In genomic region chr19:5647791-5648190, GRCm38 (mm10) we compare ENCODE assay signal across 10 mouse cellular contexts. TPM values are rescaled to one million over a fixed set of nuclear protein-coding genes. Genes with fewer than 3 reads are reported as not detected.
DNase-seq lines count a peak whose midpoint lies in the region; ATAC-seq and TF ChIP-seq lines count a peak whose summit lies in the region.
"Had no signal": no experiment of that assay in that cellular context is flagged by ENCODE, and none has a peak within 500 bp of the region (broad histone marks: within the 10 kb centered on the region; RNA-seq: fewer than 3 reads in every experiment).

No protein-coding gene starts in this region.

- H3K4me1 ChIP-seq in heart, embryonic 15.5 days (replicated peaks): peaks cover 21% of the 10 kb centered on the region
- peaks cover 9% of the 10 kb centered on the region for H3K4me1 ChIP-seq in neural tube, embryonic 11.5 days (ENCODE audit: control insufficient read depth, insufficient read depth, low read length)
- H3K4me1 ChIP-seq in limb, embryonic 12.5 days (replicated peaks): peaks cover 16% of the 10 kb centered on the region; the same call in 1 of the 2 replicates
- no peaks in the 10 kb centered on the region for H3K4me1 ChIP-seq in stomach, postnatal 0 days (replicated peaks; ENCODE audit: control insufficient read depth, insufficient read depth)

- no peak for DNase-seq in heart, adult 9 months (ENCODE audit: low spot score in 2 of 2)
- no peak for DNase-seq in neural tube, embryonic 11.5 days (ENCODE audit: low spot score)
- no peak for DNase-seq in neural tube, embryonic 10.5 days (ENCODE audit: extremely low spot score, low spot score)
- no peak for DNase-seq in stomach, postnatal 0 days (ENCODE audit: low spot score)
- no peak for DNase-seq in ovary, adult 18-20 months (ENCODE audit: low spot score)
- no peak for DNase-seq in adrenal gland, postnatal 14 days
- DNase-seq: cerebellum, adult 9-10 months; kidney, adult 18-20 months had no signal

- no peak overlapping the region for H3K9ac ChIP-seq in heart, embryonic 15.5 days
- H3K9ac ChIP-seq in neural tube, embryonic 11.5 days (ENCODE audit: low read length): peak overlapping the region; percentile 41; the same call in 1 of the 2 replicates
- 0 out of 2 replicates have a peak overlapping the region, but pooled peaks have one; percentile 0 for H3K9ac ChIP-seq in limb, embryonic 12.5 days (replicated peaks)
- H3K9ac ChIP-seq in stomach, postnatal 0 days (ENCODE audit: low read length): no peak overlapping the region; the same call in 1 of the 2 replicates

- H3K27ac ChIP-seq in heart, embryonic 15.5 days: peak overlapping the region; percentile 86
- H3K27ac ChIP-seq in neural tube, embryonic 11.5 days (ENCODE audit: low read depth, low read length): no peak overlapping the region
- peak overlapping the region; percentile 89; the same call in 1 of the 2 replicates for H3K27ac ChIP-seq in limb, embryonic 12.5 days
- peak overlapping the region; percentile 87 for H3K27ac ChIP-seq in stomach, postnatal 0 days (replicated peaks)

- no peaks in the 10 kb centered on the region for H3K9me3 ChIP-seq in heart, embryonic 15.5 days (replicated peaks)
- H3K9me3 ChIP-seq in neural tube, embryonic 11.5 days (ENCODE audit: control insufficient read depth, low read length): no peaks in the 10 kb centered on the region
- no peaks in the 10 kb centered on the region for H3K9me3 ChIP-seq in limb, embryonic 12.5 days
- H3K9me3 ChIP-seq in stomach, postnatal 0 days (ENCODE audit: control insufficient read depth, low read length): no peaks in the 10 kb centered on the region

- ATAC-seq in heart, embryonic 15.5 days (replicated peaks; ENCODE audit: insufficient number of reproducible peaks, insufficient read depth, low FRiP score, low read depth): no peak
- no peak for ATAC-seq in neural tube, embryonic 11.5 days (ENCODE audit: insufficient read depth, low FRiP score, low TSS enrichment)
- ATAC-seq in limb, embryonic 12.5 days (ENCODE audit: insufficient number of reproducible peaks, insufficient read depth, low FRiP score, low TSS enrichment, low read depth): no peak
- ATAC-seq in stomach, postnatal 0 days (ENCODE audit: low FRiP score, low TSS enrichment): no peak

- H3K4me2 ChIP-seq in heart, embryonic 15.5 days: no peak overlapping the region
- no peak overlapping the region for H3K4me2 ChIP-seq in neural tube, embryonic 11.5 days (ENCODE audit: low read depth)
- H3K4me2 ChIP-seq in limb, embryonic 12.5 days: no peak overlapping the region
- no peak overlapping the region for H3K4me2 ChIP-seq in stomach, postnatal 0 days (replicated peaks; ENCODE audit: low read depth)

- TF ChIP-seq CTCF in stomach, postnatal 0 days (IDR thresholded peaks at IDR 0.05; ENCODE audit: low read depth): no peak

- WGBS in heart, embryonic 15.5 days: 90% methylated on average over 6 of the region's 6 CpGs
- WGBS in neural tube, embryonic 11.5 days: 97% methylated on average over 6 of the region's 6 CpGs
- WGBS in limb, embryonic 12.5 days: 95% methylated on average over 6 of the region's 6 CpGs
- WGBS in stomach, postnatal 0 days: 91% methylated on average over 6 of the region's 6 CpGs

- no peak overlapping the region for H3K4me3 ChIP-seq in heart, embryonic 15.5 days
- H3K4me3 ChIP-seq in neural tube, embryonic 11.5 days (ENCODE audit: low read depth, low read length): no peak overlapping the region
- H3K4me3 ChIP-seq in limb, embryonic 12.5 days (replicated peaks): no peak overlapping the region
- H3K4me3 ChIP-seq in stomach, postnatal 0 days (ENCODE audit: low read depth, low read length): no peak overlapping the region

- H3K36me3 ChIP-seq in heart, embryonic 15.5 days: peaks cover 67% of the 10 kb centered on the region
- H3K36me3 ChIP-seq in neural tube, embryonic 11.5 days (ENCODE audit: control insufficient read depth, insufficient read depth, low read length): peaks cover 20% of the 10 kb centered on the region
- H3K36me3 ChIP-seq in limb, embryonic 12.5 days: peaks cover 75% of the 10 kb centered on the region
- peaks cover 34% of the 10 kb centered on the region for H3K36me3 ChIP-seq in stomach, postnatal 0 days (ENCODE audit: control insufficient read depth, insufficient read depth, low read length)

- TF ChIP-seq EP300 in stomach, postnatal 0 days (optimal IDR thresholded peaks at IDR 0.05): no peak

- no peaks in the 10 kb centered on the region for H3K27me3 ChIP-seq in heart, embryonic 15.5 days
- H3K27me3 ChIP-seq in neural tube, embryonic 11.5 days (ENCODE audit: control insufficient read depth, insufficient read depth, low read length): no peaks in the 10 kb centered on the region
- H3K27me3 ChIP-seq in limb, embryonic 12.5 days: no peaks in the 10 kb centered on the region
- no peaks in the 10 kb centered on the region for H3K27me3 ChIP-seq in stomach, postnatal 0 days (ENCODE audit: control insufficient read depth, insufficient read depth, low read length)

RNA-seq across cellular contexts. Expression of gene Rela, which starts 10.5 kb away (rescaled TPM):
- polyA plus RNA-seq in heart, embryonic 15.5 days (2015; fragmentation: Nextera tagmentation; extraction: Ambion mirVana): 33.2 and 46.7 TPM in 2 replicates
- polyA plus RNA-seq in neural tube, embryonic 11.5 days (2014; fragmentation: Nextera tagmentation; extraction: Ambion mirVana): 32.5 and 34.4 TPM in 2 replicates
- polyA plus RNA-seq in limb, embryonic 12.5 days (2016; fragmentation: Nextera tagmentation; extraction: Ambion mirVana): 44.7 and 45.9 TPM in 2 replicates
- 28.7 and 35.2 TPM in 2 replicates for polyA plus RNA-seq in stomach, postnatal 0 days (2015; fragmentation: Nextera tagmentation; extraction: Ambion mirVana)
- 60.7 and 65.1 TPM in 2 replicates for total RNA-seq in adrenal gland, postnatal 14 days (2021)

RNA-seq across cellular contexts. Expression of gene Sipa1, which starts 15.7 kb away (rescaled TPM):
- polyA plus RNA-seq in heart, embryonic 15.5 days (2015; fragmentation: Nextera tagmentation; extraction: Ambion mirVana): 20.6 and 33.5 TPM in 2 replicates
- 17.0 and 19.3 TPM in 2 replicates for polyA plus RNA-seq in neural tube, embryonic 11.5 days (2014; fragmentation: Nextera tagmentation; extraction: Ambion mirVana)
- polyA plus RNA-seq in limb, embryonic 12.5 days (2016; fragmentation: Nextera tagmentation; extraction: Ambion mirVana): 26.5 and 27.6 TPM in 2 replicates
- polyA plus RNA-seq in stomach, postnatal 0 days (2015; fragmentation: Nextera tagmentation; extraction: Ambion mirVana): 8.0 and 11.5 TPM in 2 replicates
- total RNA-seq in adrenal gland, postnatal 14 days (2021): 56.4 and 64.0 TPM in 2 replicates

RNA-seq across cellular contexts. Expression of gene Kat5, which starts 37.8 kb away (rescaled TPM):
- 29.6 and 35.3 TPM in 2 replicates for polyA plus RNA-seq in heart, embryonic 15.5 days (2015; fragmentation: Nextera tagmentation; extraction: Ambion mirVana)
- 36.3 and 36.5 TPM in 2 replicates for polyA plus RNA-seq in neural tube, embryonic 11.5 days (2014; fragmentation: Nextera tagmentation; extraction: Ambion mirVana)
- 56.3 and 60.1 TPM in 2 replicates for polyA plus RNA-seq in limb, embryonic 12.5 days (2016; fragmentation: Nextera tagmentation; extraction: Ambion mirVana)
- 31.8 and 37.9 TPM in 2 replicates for polyA plus RNA-seq in stomach, postnatal 0 days (2015; fragmentation: Nextera tagmentation; extraction: Ambion mirVana)
- total RNA-seq in adrenal gland, postnatal 14 days (2021): 54.8 and 62.0 TPM in 2 replicates

RNA-seq across cellular contexts. Expression of gene Map3k11, which starts 40.8 kb away (rescaled TPM):
- polyA plus RNA-seq in heart, embryonic 15.5 days (2015; fragmentation: Nextera tagmentation; extraction: Ambion mirVana): 23.7 and 29.6 TPM in 2 replicates
- polyA plus RNA-seq in neural tube, embryonic 11.5 days (2014; fragmentation: Nextera tagmentation; extraction: Ambion mirVana): 21.0 and 22.0 TPM in 2 replicates
- polyA plus RNA-seq in limb, embryonic 12.5 days (2016; fragmentation: Nextera tagmentation; extraction: Ambion mirVana): 19.4 and 19.6 TPM in 2 replicates
- polyA plus RNA-seq in stomach, postnatal 0 days (2015; fragmentation: Nextera tagmentation; extraction: Ambion mirVana): 14.0 and 16.5 TPM in 2 replicates
- total RNA-seq in adrenal gland, postnatal 14 days (2021): 50.4 and 51.2 TPM in 2 replicates

RNA-seq across cellular contexts. Expression of gene Pcnx3, which starts 40.9 kb away (rescaled TPM):
- polyA plus RNA-seq in heart, embryonic 15.5 days (2015; fragmentation: Nextera tagmentation; extraction: Ambion mirVana): 8.9 and 14.2 TPM in 2 replicates
- polyA plus RNA-seq in neural tube, embryonic 11.5 days (2014; fragmentation: Nextera tagmentation; extraction: Ambion mirVana): 26.9 and 27.7 TPM in 2 replicates
- polyA plus RNA-seq in limb, embryonic 12.5 days (2016; fragmentation: Nextera tagmentation; extraction: Ambion mirVana): 35.9 and 38.3 TPM in 2 replicates
- 6.5 and 7.9 TPM in 2 replicates for polyA plus RNA-seq in stomach, postnatal 0 days (2015; fragmentation: Nextera tagmentation; extraction: Ambion mirVana)
- 75.1 and 78.4 TPM in 2 replicates for total RNA-seq in adrenal gland, postnatal 14 days (2021)

Comparison
In these comparisons a context has a peak if more than half of its experiments do, and no peak if none do; other contexts are left out.
1. H3K9ac ChIP-seq: peak in neural tube, embryonic 11.5 days (single experiment) and limb, embryonic 12.5 days (single experiment); none in heart, embryonic 15.5 days (single experiment) and stomach, postnatal 0 days (single experiment).